Mouse (Mus musculus) retina, postnatal 1 day (tissue): ENCODE measurements around the gene Foxn3.

Source experiments
- DNase-seq: peaks from one replicate; pipeline ENCODE4 v3.0.0-alpha.2; 2012

Gene Foxn3

GRCm38 (mm10) chr12:99380124-99380523 is 183.3 kb downstream of the Foxn3 start:
- peak; percentile 48 for DNase-seq

- DNase-seq = no peak
These were observed 185.1 kb downstream of the Foxn3 start for GRCm38 (mm10) chr12:99378284-99378683.

GRCm38 (mm10) chr12:99377705-99378104 is 185.7 kb downstream of the Foxn3 start:
- no peak for DNase-seq

- DNase-seq = no peak
These were observed 186.3 kb downstream of the Foxn3 start for GRCm38 (mm10) chr12:99377069-99377468.

GRCm38 (mm10) chr12:99375878-99376454 is 187.4 kb downstream of the Foxn3 start:
- DNase-seq = peak; percentile 57

GRCm38 (mm10) chr12:99375426-99375825 is 188.0 kb downstream of the Foxn3 start:
- DNase-seq = no peak

GRCm38 (mm10) chr12:99374099-99374600 is 189.2 kb downstream of the Foxn3 start:
- no peak for DNase-seq

- DNase-seq = no peak
These were observed 189.8 kb downstream of the Foxn3 start for GRCm38 (mm10) chr12:99373584-99373983.

GRCm38 (mm10) chr12:99371500-99371899 is 191.9 kb downstream of the Foxn3 start:
- no peak for DNase-seq

GRCm38 (mm10) chr12:99368251-99368650 is 195.1 kb downstream of the Foxn3 start:
- no peak for DNase-seq

GRCm38 (mm10) chr12:99365999-99366398 is 197.4 kb downstream of the Foxn3 start:
- DNase-seq = no peak

- no peak for DNase-seq
These were observed 199.2 kb downstream of the Foxn3 start for GRCm38 (mm10) chr12:99364201-99364600.

GRCm38 (mm10) chr12:99363024-99363423 is 200.4 kb downstream of the Foxn3 start:
- no peak for DNase-seq

GRCm38 (mm10) chr12:99361752-99362132 is 201.6 kb downstream of the Foxn3 start:
- no peak for DNase-seq

- DNase-seq = no peak
These were observed 202.2 kb downstream of the Foxn3 start for GRCm38 (mm10) chr12:99360958-99361751.

GRCm38 (mm10) chr12:99358698-99359097 is 204.7 kb downstream of the Foxn3 start:
- DNase-seq = no peak

GRCm38 (mm10) chr12:99356660-99357059 is 206.7 kb downstream of the Foxn3 start:
- no peak for DNase-seq

GRCm38 (mm10) chr12:99353692-99354091 is 209.7 kb downstream of the Foxn3 start:
- no peak for DNase-seq

GRCm38 (mm10) chr12:99352583-99352982 is 210.8 kb downstream of the Foxn3 start:
- DNase-seq = no peak

- no peak for DNase-seq
These were observed 211.2 kb downstream of the Foxn3 start for GRCm38 (mm10) chr12:99352136-99352535.

- no peak for DNase-seq
These were observed 211.7 kb downstream of the Foxn3 start for GRCm38 (mm10) chr12:99351731-99352130.

GRCm38 (mm10) chr12:99349650-99349997 is 213.8 kb downstream of the Foxn3 start:
- DNase-seq = no peak

- DNase-seq = no peak
These were observed 214.3 kb downstream of the Foxn3 start for GRCm38 (mm10) chr12:99348940-99349649.

- DNase-seq = no peak
These were observed 215.9 kb downstream of the Foxn3 start for GRCm38 (mm10) chr12:99347512-99347911.
